Mouse (Mus musculus) ES-Bruce4 (cell line): ENCODE data around the gene Gm28051. TPM values are rescaled to one million over a fixed set of nuclear protein-coding genes. Genes with fewer than 3 reads are reported as not detected.

Experiments
- H3K27ac ChIP-seq: 2 replicates; pipeline ENCODE4 v1.5.1; 2012; ENCODE audit warnings: low read length, inconsistent platforms; ENCODE audit not compliant: insufficient read depth
- H3K27me3 ChIP-seq: 2 replicates; pipeline ENCODE4 v1.6.1; 2012; ENCODE audit warnings: mild to moderate bottlenecking, low read length, inconsistent platforms; ENCODE audit not compliant: control insufficient read depth, poor library complexity, insufficient read depth, severe bottlenecking
- H3K36me3 ChIP-seq: 2 replicates; pipeline ENCODE4 v1.6.1; 2012; ENCODE audit warnings: inconsistent platforms, mild to moderate bottlenecking, low read length, moderate library complexity; ENCODE audit not compliant: control insufficient read depth, poor library complexity, insufficient read depth, severe bottlenecking
- H3K4me1 ChIP-seq: one replicate; pipeline ENCODE4 v1.8.1; 2011; ENCODE audit warnings: low read length; ENCODE audit not compliant: control insufficient read depth, insufficient read depth
- H3K4me3 ChIP-seq: 2 replicates; pipeline ENCODE4 v1.5.1; 2011; ENCODE audit warnings: low read depth, mild to moderate bottlenecking, low read length
- H3K9ac ChIP-seq: 2 replicates; pipeline ENCODE4 v1.6.1; 2012; ENCODE audit warnings: low read depth, mild to moderate bottlenecking, inconsistent platforms; ENCODE audit not compliant: poor library complexity, severe bottlenecking
- H3K9me3 ChIP-seq: replicated peaks from 2 replicates; pipeline ENCODE4 v1.6.1; 2012; ENCODE audit warnings: mild to moderate bottlenecking, low read length, inconsistent platforms; ENCODE audit not compliant: control insufficient read depth, poor library complexity, insufficient read depth, severe bottlenecking
- CTCF ChIP-seq: IDR thresholded peaks from one replicate; pipeline ENCODE4 v1.8.1; 2011; ENCODE audit warnings: low read depth, low read length
- EP300 ChIP-seq: IDR thresholded peaks from 2 replicates; pipeline ENCODE4 v1.6.1; 2011; ENCODE audit warnings: low read depth, low read length; ENCODE audit not compliant: insufficient read depth
- POLR2A ChIP-seq: IDR thresholded peaks from one replicate; pipeline ENCODE4 v1.8.1; 2011; ENCODE audit warnings: low read length; ENCODE audit not compliant: insufficient read depth
- polyA plus RNA-seq: library from polyadenylated mRNA; stranded (reverse); fragments of >200 nt; gene quantifications from 2 replicates; pipeline ENCODE4 v1.2.4, GENCODE M21; 2011; ENCODE audit warnings: low read depth; ENCODE audit not compliant: missing spikeins, insufficient read depth, insufficient read length

Gene Gm28051
- polyA plus RNA-seq, 1 experiment: not detected

GRCm38 (mm10) chr12:102740285-102740684, 17.3 kb downstream of the Gm28051 start:
- no peak for TF ChIP-seq EP300
- TF ChIP-seq POLR2A: no peak
- no peak for TF ChIP-seq CTCF
- no peak overlapping the region for H3K9ac ChIP-seq
- H3K27me3 ChIP-seq: no peaks in the 10 kb centered on the region
- no peaks in the 10 kb centered on the region for H3K4me1 ChIP-seq
- H3K36me3 ChIP-seq: peaks cover 5% of the 10 kb centered on the region; the same call in 1 of the 2 replicates
- H3K4me3 ChIP-seq: no peak overlapping the region
- no peak overlapping the region for H3K27ac ChIP-seq
- H3K9me3 ChIP-seq: no peaks in the 10 kb centered on the region

DNA sequence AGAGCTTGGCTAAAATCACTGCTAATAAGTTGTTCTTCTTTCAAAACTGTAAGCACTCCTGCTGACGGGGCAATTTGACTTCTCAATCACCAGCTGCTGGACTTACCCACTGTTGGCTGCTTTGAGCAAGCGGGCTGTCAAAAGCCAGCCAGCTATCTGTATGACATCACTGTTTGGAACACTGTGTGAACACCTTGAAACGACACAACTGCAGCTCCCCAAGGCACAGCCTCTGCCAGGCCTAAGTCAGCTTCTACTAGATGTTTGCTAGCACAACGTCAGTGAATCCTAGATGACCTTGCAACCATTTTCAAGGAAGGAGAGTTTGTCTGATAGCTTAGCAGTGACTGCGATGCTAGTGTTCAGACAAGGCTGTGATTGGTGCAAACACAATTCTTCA, 18.5 kb downstream of the Gm28051 start:
- H3K4me1 ChIP-seq: no peaks in the 10 kb centered on the region
- H3K9ac ChIP-seq: no peak overlapping the region
- H3K9me3 ChIP-seq: no peaks in the 10 kb centered on the region
- H3K27me3 ChIP-seq: no peaks in the 10 kb centered on the region
- H3K4me3 ChIP-seq: no peak overlapping the region
- no peak overlapping the region for H3K27ac ChIP-seq
- no peak for TF ChIP-seq EP300
- H3K36me3 ChIP-seq: 0 out of 2 replicates have a peak, but pooled peaks cover 3% of the 10 kb centered on the region

DNA sequence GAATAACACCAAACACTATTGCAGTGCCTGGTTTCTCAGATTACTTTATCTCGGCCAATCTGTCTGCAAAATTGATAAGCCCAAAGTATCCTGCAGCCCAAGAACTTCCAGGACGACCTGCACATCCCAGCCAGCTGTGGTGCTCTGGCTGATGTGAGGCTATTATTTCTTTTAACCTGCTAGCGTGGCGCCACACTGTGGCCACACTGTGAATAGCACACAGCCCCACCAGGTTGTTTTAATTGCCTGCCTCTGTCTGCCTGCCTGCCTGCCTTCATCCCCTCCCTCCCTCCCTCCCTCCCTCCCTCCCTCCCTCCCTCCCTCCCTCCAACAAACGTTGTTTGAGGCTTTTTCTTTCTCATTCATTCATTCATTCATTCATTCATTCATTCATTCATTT, 24.2 kb downstream of the Gm28051 start:
- no peaks in the 10 kb centered on the region for H3K9me3 ChIP-seq
- TF ChIP-seq CTCF (peak; percentile 93), POLR2A (no peak), EP300 (no peak)
- H3K4me3 ChIP-seq: no peak overlapping the region
- H3K4me1 ChIP-seq: peaks cover 2% of the 10 kb centered on the region
- H3K27me3 ChIP-seq: no peaks in the 10 kb centered on the region
- H3K36me3 ChIP-seq: no peaks in the 10 kb centered on the region
- no peak overlapping the region for H3K9ac ChIP-seq
- no peak overlapping the region for H3K27ac ChIP-seq

DNA sequence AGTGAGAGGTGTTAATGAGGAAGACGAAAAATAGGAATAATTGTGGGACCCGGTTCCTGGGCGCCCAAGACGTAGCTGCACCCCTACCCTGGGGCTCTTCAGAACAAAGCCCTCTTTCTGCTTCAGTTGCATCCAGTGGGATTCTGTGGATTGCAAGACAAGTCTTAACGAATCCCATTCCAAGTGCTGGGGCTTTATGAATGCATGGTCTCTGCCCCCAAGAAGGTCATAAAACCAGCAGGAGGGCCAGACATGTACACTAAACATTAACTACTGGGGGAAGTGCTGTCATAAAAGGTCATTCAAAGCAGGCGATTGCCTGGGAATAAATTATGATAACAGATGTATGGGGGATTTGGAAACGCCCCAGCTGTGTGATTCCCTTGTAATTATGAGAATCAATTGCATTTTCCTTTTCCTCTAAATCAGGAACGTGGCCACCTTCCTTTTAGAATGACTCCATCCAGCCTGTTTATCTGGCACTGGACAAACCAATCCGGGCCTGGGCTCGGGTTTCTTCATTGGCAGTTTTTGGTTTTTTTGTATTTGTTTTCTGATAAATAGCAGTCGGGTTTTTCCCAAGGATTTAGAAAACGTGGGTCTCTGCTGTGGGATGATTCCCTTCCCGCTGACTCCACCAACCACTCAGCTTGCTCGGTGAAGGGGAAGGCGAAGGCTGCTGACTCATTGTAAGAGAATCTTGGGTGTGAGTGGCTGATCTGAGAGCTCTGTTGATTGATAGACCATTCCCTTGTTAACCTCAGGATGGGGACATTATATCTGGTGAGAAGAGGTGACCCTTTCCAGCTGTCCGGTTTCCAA, 26.6 kb downstream of the Gm28051 start:
- Histone ChIP-seq H3K9ac (peak overlapping the region; percentile 74), H3K4me3 (peak overlapping the region; percentile 36), H3K36me3 (no peaks in the 10 kb centered on the region), H3K9me3 (no peaks in the 10 kb centered on the region), H3K27me3 (no peaks in the 10 kb centered on the region), H3K4me1 (peaks cover 2% of the 10 kb centered on the region), H3K27ac (peak overlapping the region; percentile 99)
- no peak for TF ChIP-seq EP300
- no peak for TF ChIP-seq POLR2A
- TF ChIP-seq CTCF: no peak

GRCm38 (mm10) chr12:102729855-102730797, 27.4 kb downstream of the Gm28051 start:
- H3K4me3 ChIP-seq: peak overlapping the region; percentile 45
- H3K9me3 ChIP-seq: no peaks in the 10 kb centered on the region
- H3K27me3 ChIP-seq: no peaks in the 10 kb centered on the region
- H3K27ac ChIP-seq: peak overlapping the region; percentile 99
- H3K36me3 ChIP-seq: no peaks in the 10 kb centered on the region
- H3K9ac ChIP-seq: peak overlapping the region; percentile 74
- TF ChIP-seq EP300 (peak; percentile 96), CTCF (no peak), POLR2A (peak; percentile 71)
- H3K4me1 ChIP-seq: peaks cover 6% of the 10 kb centered on the region

DNA sequence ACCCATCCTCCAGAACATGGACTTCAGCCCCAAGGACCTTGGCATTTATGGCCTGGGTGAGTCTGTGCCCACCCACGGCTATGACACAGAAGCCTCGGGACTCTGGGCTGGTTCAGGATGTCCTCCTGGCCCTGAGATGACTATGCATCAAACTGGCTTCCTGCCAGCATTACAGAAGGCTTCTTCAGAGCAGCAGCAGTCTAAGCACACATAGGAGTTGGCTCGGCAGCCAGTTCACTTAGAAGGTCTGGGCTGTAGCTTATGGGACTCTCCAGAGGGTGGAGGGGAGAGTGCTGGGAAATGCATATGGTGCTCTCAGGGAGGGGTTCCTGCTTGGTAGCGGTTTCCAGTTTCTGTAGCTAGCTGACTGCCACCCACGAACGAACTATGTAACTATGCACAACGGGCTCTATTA, 31.8 kb downstream of the Gm28051 start:
- Histone ChIP-seq H3K9ac (no peak overlapping the region), H3K27me3 (no peaks in the 10 kb centered on the region), H3K9me3 (no peaks in the 10 kb centered on the region), H3K4me3 (no peak overlapping the region), H3K27ac (peak overlapping the region; percentile 51), H3K36me3 (no peaks in the 10 kb centered on the region), H3K4me1 (peaks cover 8% of the 10 kb centered on the region)
- no peak for TF ChIP-seq CTCF
- TF ChIP-seq EP300: no peak
- no peak for TF ChIP-seq POLR2A
